Mouse (Mus musculus): ENCODE results near the gene Ust.
"Not testable (repeated sequence)": the region's sequence is repeated elsewhere in the genome, so short reads cannot be mapped to it uniquely, and the experiment has no call there.

The Ust gene

GRCm38 (mm10) chr10:8518141-8519013 is at the start of gene Ust:
Ust (minus strand) TSS chr10:8518825.
- peak; percentile 79 for DNase-seq (ENCODE audit: low read depth, low spot score)

- DNase-seq (ENCODE audit: low read depth, low spot score) = no peak
These were observed 42.7 kb upstream of the Ust start for GRCm38 (mm10) chr10:8561366-8561765.

- not testable (repeated sequence) for DNase-seq (ENCODE audit: low read depth, low spot score)
These were observed 40.9 kb upstream of the Ust start for GRCm38 (mm10) chr10:8559566-8559965.

GRCm38 (mm10) chr10:8552239-8552638 is 33.6 kb upstream of the Ust start:
- DNase-seq (ENCODE audit: low read depth, low spot score) = not testable (repeated sequence)

GRCm38 (mm10) chr10:8551601-8552000 is 33.0 kb upstream of the Ust start:
- not testable (repeated sequence) for DNase-seq (ENCODE audit: low read depth, low spot score)

- no peak for DNase-seq (ENCODE audit: low read depth, low spot score)
These were observed 22.9 kb upstream of the Ust start for GRCm38 (mm10) chr10:8541514-8541913.

- DNase-seq (ENCODE audit: low read depth, low spot score) = no peak
These were observed 16.8 kb upstream of the Ust start for GRCm38 (mm10) chr10:8535445-8535844.

- no peak for DNase-seq (ENCODE audit: low read depth, low spot score)
These were observed 13.0 kb upstream of the Ust start for GRCm38 (mm10) chr10:8531651-8532050.

GRCm38 (mm10) chr10:8530505-8531051 is 12.0 kb upstream of the Ust start:
- DNase-seq (ENCODE audit: low read depth, low spot score) = no peak

- DNase-seq (ENCODE audit: low read depth, low spot score) = no peak
These were observed 10.5 kb upstream of the Ust start for GRCm38 (mm10) chr10:8529173-8529572.

- DNase-seq (ENCODE audit: low read depth, low spot score) = no peak
These were observed 6.7 kb upstream of the Ust start for GRCm38 (mm10) chr10:8525354-8525753.

GRCm38 (mm10) chr10:8521536-8521935 is 2.9 kb upstream of the Ust start:
- DNase-seq (ENCODE audit: low read depth, low spot score) = no peak

GRCm38 (mm10) chr10:8520766-8521395 is 2.3 kb upstream of the Ust start:
- DNase-seq (ENCODE audit: low read depth, low spot score) = no peak

- no peak for DNase-seq (ENCODE audit: low read depth, low spot score)
These were observed 428 bp upstream of the Ust start for GRCm38 (mm10) chr10:8519014-8519491.

GRCm38 (mm10) chr10:8517591-8518140 is 959 bp downstream of the Ust start:
- DNase-seq (ENCODE audit: low read depth, low spot score) = no peak

GRCm38 (mm10) chr10:8516916-8517524 is 1.6 kb downstream of the Ust start:
- no peak for DNase-seq (ENCODE audit: low read depth, low spot score)

- no peak for DNase-seq (ENCODE audit: low read depth, low spot score)
These were observed 4.9 kb downstream of the Ust start for GRCm38 (mm10) chr10:8513690-8514089.

- no peak for DNase-seq (ENCODE audit: low read depth, low spot score)
These were observed 6.4 kb downstream of the Ust start for GRCm38 (mm10) chr10:8512222-8512621.

- DNase-seq (ENCODE audit: low read depth, low spot score) = no peak
These were observed 6.9 kb downstream of the Ust start for GRCm38 (mm10) chr10:8511760-8512159.

GRCm38 (mm10) chr10:8506247-8506573 is 12.4 kb downstream of the Ust start:
- DNase-seq (ENCODE audit: low read depth, low spot score) = no peak

GRCm38 (mm10) chr10:8505346-8506246 is 13.0 kb downstream of the Ust start:
- DNase-seq (ENCODE audit: low read depth, low spot score) = no peak
